Mouse (Mus musculus) embryonic fibroblast, embryonic 13.5 days (primary cell): ENCODE data around the gene Ccnyl1.

Source experiments
- CTCF ChIP-seq: IDR thresholded peaks from 2 replicates; pipeline ENCODE4 v1.5.1; 2011; ENCODE audit warnings: mild to moderate bottlenecking, control low read depth, low read length, moderate library complexity, borderline replicate concordance; ENCODE audit not compliant: insufficient read depth
- POLR2A ChIP-seq: IDR thresholded peaks from 2 replicates; pipeline ENCODE4 v1.6.1; 2011; ENCODE audit warnings: low read depth, mild to moderate bottlenecking, control low read depth, low read length, moderate library complexity

DNA sequence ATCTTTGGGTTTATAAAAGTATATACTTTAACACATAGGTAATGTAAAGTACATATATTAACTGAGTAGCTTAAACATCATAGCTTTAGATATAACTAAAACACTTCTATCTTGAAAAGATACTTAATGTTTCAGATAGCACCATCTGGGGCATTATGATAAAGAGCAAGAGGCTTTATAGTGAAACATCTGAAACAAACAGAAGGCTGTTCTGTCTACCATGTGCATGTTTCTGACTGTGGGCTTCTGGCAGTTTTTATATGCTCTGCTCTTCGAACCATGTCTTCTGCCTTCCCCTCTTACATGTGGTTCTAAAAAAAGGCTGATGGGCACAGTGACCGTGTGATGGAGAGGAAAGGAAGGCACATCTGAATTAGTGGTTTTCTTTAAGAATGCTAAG is 16.4 kb downstream of the Ccnyl1 start:
- TF ChIP-seq CTCF (no peak), POLR2A (no peak)
